Mouse (Mus musculus): ENCODE data around the gene Ucp3.

- TF ChIP-seq CTCF (IDR thresholded peaks at IDR 0.05; ENCODE audit: low read depth, low read length) (no peak), TAL1 (conservative IDR thresholded peaks at IDR 0.05; ENCODE audit: low read depth, low read length) (no peak)
These were observed 12.9 kb upstream of the Ucp3 start for GRCm38 (mm10) chr7:100459862-100460261.
